Mouse (Mus musculus): ENCODE data around the gene 1700067P10Rik.

Gene 1700067P10Rik

GRCm38 (mm10) chr17:48089019-48089418 is at the start of gene 1700067P10Rik:
Gene 1700067P10Rik (plus strand): TSS chr17:48089319.
- no peak for DNase-seq (ENCODE audit: low spot score in 2 of 2)

- DNase-seq (ENCODE audit: low spot score in 2 of 2), result peak; percentile 44 to 59
Measured at GRCm38 (mm10) chr17:48041351-48042287, 47.5 kb upstream of the 1700067P10Rik start.

- DNase-seq (ENCODE audit: low spot score in 2 of 2), result no peak
Measured at GRCm38 (mm10) chr17:48043154-48043880, 45.8 kb upstream of the 1700067P10Rik start.

GRCm38 (mm10) chr17:48045631-48046030 is 43.5 kb upstream of the 1700067P10Rik start:
- peak; percentile 71 to 91 for DNase-seq (ENCODE audit: low spot score in 2 of 2)

- DNase-seq (ENCODE audit: low spot score in 2 of 2), result no peak
Measured at GRCm38 (mm10) chr17:48051638-48052337, 37.3 kb upstream of the 1700067P10Rik start.

GRCm38 (mm10) chr17:48052338-48053067 is 36.6 kb upstream of the 1700067P10Rik start:
- no peak for DNase-seq (ENCODE audit: low spot score in 2 of 2)

- no peak for DNase-seq (ENCODE audit: low spot score in 2 of 2)
Measured at GRCm38 (mm10) chr17:48053646-48054045, 35.5 kb upstream of the 1700067P10Rik start.

- no peak for DNase-seq (ENCODE audit: low spot score in 2 of 2)
Measured at GRCm38 (mm10) chr17:48055076-48055816, 33.9 kb upstream of the 1700067P10Rik start.

- no peak for DNase-seq (ENCODE audit: low spot score in 2 of 2)
Measured at GRCm38 (mm10) chr17:48057382-48057781, 31.7 kb upstream of the 1700067P10Rik start.

GRCm38 (mm10) chr17:48064196-48064843 is 24.8 kb upstream of the 1700067P10Rik start:
- DNase-seq (ENCODE audit: low spot score in 2 of 2), result no peak

GRCm38 (mm10) chr17:48065081-48065501 is 24.0 kb upstream of the 1700067P10Rik start:
- no peak for DNase-seq (ENCODE audit: low spot score in 2 of 2)

- no peak for DNase-seq (ENCODE audit: low spot score in 2 of 2)
Measured at GRCm38 (mm10) chr17:48067083-48067614, 22.0 kb upstream of the 1700067P10Rik start.

- no peak for DNase-seq (ENCODE audit: low spot score in 2 of 2)
Measured at GRCm38 (mm10) chr17:48067729-48068128, 21.4 kb upstream of the 1700067P10Rik start.

- DNase-seq (ENCODE audit: low spot score in 2 of 2), result no peak
Measured at GRCm38 (mm10) chr17:48080626-48081025, 8.5 kb upstream of the 1700067P10Rik start.

- DNase-seq (ENCODE audit: low spot score in 2 of 2), result no peak
Measured at GRCm38 (mm10) chr17:48089446-48089845, 327 bp downstream of the 1700067P10Rik start.

GRCm38 (mm10) chr17:48090305-48090704 is 1.2 kb downstream of the 1700067P10Rik start:
- no peak for DNase-seq (ENCODE audit: low spot score in 2 of 2)

- no peak for DNase-seq (ENCODE audit: low spot score in 2 of 2)
Measured at GRCm38 (mm10) chr17:48093286-48093817, 4.2 kb downstream of the 1700067P10Rik start.

- no peak for DNase-seq (ENCODE audit: low spot score in 2 of 2)
Measured at GRCm38 (mm10) chr17:48094820-48095680, 5.9 kb downstream of the 1700067P10Rik start.
